Mouse (Mus musculus): ENCODE measurements around the gene Gm10153.
"Not testable (repeated sequence)": the region's sequence is repeated elsewhere in the genome, so short reads cannot be mapped to it uniquely, and the experiment has no call there.

The Gm10153 gene

GRCm38 (mm10) chr7:142190289-142190688 is at the start of gene Gm10153:
Gm10153 (minus strand) TSS chr7:142190389.
- DNase-seq: no peak

- DNase-seq: no peak
Observed at GRCm38 (mm10) chr7:142231540-142231939, 41.4 kb upstream of the Gm10153 start.

GRCm38 (mm10) chr7:142229871-142230270 is 39.7 kb upstream of the Gm10153 start, which contains the start of gene Krtap5-5:
Krtap5-5 (minus strand) TSS chr7:142229971.
- not testable (repeated sequence) for DNase-seq

GRCm38 (mm10) chr7:142224518-142224917 is 34.3 kb upstream of the Gm10153 start:
- DNase-seq: no peak

- DNase-seq: not testable (repeated sequence)
Observed at GRCm38 (mm10) chr7:142212136-142212535, 21.9 kb upstream of the Gm10153 start.

- DNase-seq: no peak
Observed at GRCm38 (mm10) chr7:142211559-142211958, 21.4 kb upstream of the Gm10153 start, which contains the start of gene Gm7579. Gm7579 (plus strand) TSS chr7:142211859.

- DNase-seq: not testable (repeated sequence)
Observed at GRCm38 (mm10) chr7:142206891-142207290, 16.7 kb upstream of the Gm10153 start.

- no peak for DNase-seq
Observed at GRCm38 (mm10) chr7:142205488-142205887, 15.3 kb upstream of the Gm10153 start.

GRCm38 (mm10) chr7:142201064-142201463 is 10.9 kb upstream of the Gm10153 start, which contains the start of gene Krtap5-3:
Krtap5-3 (plus strand) TSS chr7:142201364.
- no peak for DNase-seq

- no peak for DNase-seq
Observed at GRCm38 (mm10) chr7:142198748-142199147, 8.6 kb upstream of the Gm10153 start.

GRCm38 (mm10) chr7:142188156-142188555 is 2.0 kb downstream of the Gm10153 start:
- DNase-seq: no peak

GRCm38 (mm10) chr7:142181021-142181420 is 9.2 kb downstream of the Gm10153 start:
- DNase-seq: no peak

- DNase-seq: no peak
Observed at GRCm38 (mm10) chr7:142178685-142179084, 11.5 kb downstream of the Gm10153 start.

- not testable (repeated sequence) for DNase-seq
Observed at GRCm38 (mm10) chr7:142175905-142176304, 14.3 kb downstream of the Gm10153 start, which contains the start of gene Krtap5-2. Krtap5-2 (minus strand) TSS chr7:142176005.

- DNase-seq: no peak
Observed at GRCm38 (mm10) chr7:142169836-142170235, 20.4 kb downstream of the Gm10153 start.

GRCm38 (mm10) chr7:142165639-142166038 is 24.6 kb downstream of the Gm10153 start, which contains the start of gene Gm4553:
Gm4553 (minus strand) TSS chr7:142165739.
- DNase-seq: not testable (repeated sequence)

- DNase-seq: no peak
Observed at GRCm38 (mm10) chr7:142159366-142159765, 30.8 kb downstream of the Gm10153 start.

- DNase-seq: not testable (repeated sequence)
Observed at GRCm38 (mm10) chr7:142157013-142157412, 33.2 kb downstream of the Gm10153 start, which contains the start of gene Gm29735. Gm29735 (minus strand) TSS chr7:142157113.

- no peak for DNase-seq
Observed at GRCm38 (mm10) chr7:142155308-142155707, 34.9 kb downstream of the Gm10153 start.

- DNase-seq: no peak
Observed at GRCm38 (mm10) chr7:142152191-142152590, 38.0 kb downstream of the Gm10153 start.

- DNase-seq: no peak
Observed at GRCm38 (mm10) chr7:142148633-142149032, 41.6 kb downstream of the Gm10153 start.

- DNase-seq: peak; percentile 78
Observed at GRCm38 (mm10) chr7:142146033-142146432, 44.2 kb downstream of the Gm10153 start.

GRCm38 (mm10) chr7:142145413-142145940 is 44.7 kb downstream of the Gm10153 start:
- no peak for DNase-seq

GRCm38 (mm10) chr7:142144507-142144906 is 45.7 kb downstream of the Gm10153 start, which contains the start of gene Gm45337:
Gm45337 (minus strand) TSS chr7:142144607.
- no peak for DNase-seq

All from kidney, postnatal 10 days (tissue).